Mouse (Mus musculus): ENCODE results near the gene Tmem19.

GRCm38 (mm10) chr10:115355016-115355415 is 7.3 kb downstream of the Tmem19 start:
- no peak for TF ChIP-seq CTCF (IDR thresholded peaks at IDR 0.05; ENCODE audit: insufficient read depth, low read depth, low read length)
- TF ChIP-seq POLR2A (IDR thresholded peaks at IDR 0.05; ENCODE audit: insufficient read depth, low read depth, low read length): no peak
